Mouse (Mus musculus) urinary bladder, postnatal 36 days (tissue): ENCODE measurements around the gene Ptpn7.

Experiments used
- DNase-seq, 2 experiments: peaks; one replicate each; pipeline ENCODE4 v3.0.0; 2022; ENCODE audit warnings: low spot score in 2 of 2, mixed read lengths in 1 of 2

Gene Ptpn7

GRCm38 (mm10) chr1:135128986-135129385 lies 3.5 kb upstream of the Ptpn7 start:
- DNase-seq, result no peak

- no peak for DNase-seq
Observed at GRCm38 (mm10) chr1:135129543-135130183, 2.8 kb upstream of the Ptpn7 start.

GRCm38 (mm10) chr1:135130376-135131018 lies 2.0 kb upstream of the Ptpn7 start:
- no peak for DNase-seq

GRCm38 (mm10) chr1:135131034-135131433 lies 1.5 kb upstream of the Ptpn7 start:
- no peak for DNase-seq

- no peak for DNase-seq
Observed at GRCm38 (mm10) chr1:135131560-135131959, 940 bp upstream of the Ptpn7 start.

- DNase-seq, result no peak
Observed at GRCm38 (mm10) chr1:135132893-135133369, 431 bp downstream of the Ptpn7 start.

GRCm38 (mm10) chr1:135133678-135134435 lies 1.4 kb downstream of the Ptpn7 start:
- DNase-seq, result no peak

- no peak for DNase-seq
Observed at GRCm38 (mm10) chr1:135135111-135135787, 2.7 kb downstream of the Ptpn7 start.

- DNase-seq, result peak in 1 of 2 experiments; percentile 51
Observed at GRCm38 (mm10) chr1:135136500-135136899, 4.0 kb downstream of the Ptpn7 start.

GRCm38 (mm10) chr1:135139906-135140305 lies 7.4 kb downstream of the Ptpn7 start:
- no peak for DNase-seq

GRCm38 (mm10) chr1:135142452-135142851 lies 10.0 kb downstream of the Ptpn7 start:
- DNase-seq, result no peak

- DNase-seq, result no peak
Observed at GRCm38 (mm10) chr1:135143940-135144339, 11.4 kb downstream of the Ptpn7 start.

- DNase-seq, result peak; percentile 77 to 86
Observed at GRCm38 (mm10) chr1:135146077-135146945, 13.8 kb downstream of the Ptpn7 start, which contains the start of gene Arl8a. Gene Arl8a (plus strand): TSS chr1:135146824.

GRCm38 (mm10) chr1:135146946-135147701 lies 14.6 kb downstream of the Ptpn7 start:
- peak; percentile 77 to 88 for DNase-seq

GRCm38 (mm10) chr1:135147702-135148058 lies 15.2 kb downstream of the Ptpn7 start:
- DNase-seq, result no peak

- DNase-seq, result no peak
Observed at GRCm38 (mm10) chr1:135148476-135148875, 16.0 kb downstream of the Ptpn7 start.

GRCm38 (mm10) chr1:135148996-135149395 lies 16.5 kb downstream of the Ptpn7 start:
- no peak for DNase-seq

- DNase-seq, result no peak
Observed at GRCm38 (mm10) chr1:135154011-135154410, 21.5 kb downstream of the Ptpn7 start.

- DNase-seq, result peak; percentile 63 to 71
Observed at GRCm38 (mm10) chr1:135154411-135154959, 22.0 kb downstream of the Ptpn7 start.

- no peak for DNase-seq
Observed at GRCm38 (mm10) chr1:135156300-135156699, 23.8 kb downstream of the Ptpn7 start.
